Mouse (Mus musculus) limb, embryonic 12.5 days (tissue): ENCODE results near the gene Map1b. TPM values are rescaled to one million over a fixed set of nuclear protein-coding genes. Genes with fewer than 3 reads are reported as not detected.
A peak's percentile ranks its signal among the peaks of the same experiment; 100 is the strongest.

ENCODE experiments used
- ATAC-seq: fragments of 200-750 bp; cut with Nextera tagmentation; 2 replicates; pipeline ENCODE4 v1.8.0; 2017; ENCODE audit warnings: low read depth, moderate TSS enrichment; ENCODE audit not compliant: insufficient number of reproducible peaks, insufficient read depth, low FRiP score, low TSS enrichment
- H3K27ac ChIP-seq: fragments of 300-500 bp; sonication (generic); 2 replicates; pipeline ENCODE4 v1.5.1; 2016; ENCODE audit warnings: mild to moderate bottlenecking, moderate library complexity
- H3K27me3 ChIP-seq: fragments of 300-500 bp; sonication (generic); 2 replicates; pipeline ENCODE4 v1.6.1; 2016; ENCODE audit warnings: mild to moderate bottlenecking, moderate library complexity
- H3K36me3 ChIP-seq: fragments of 300-500 bp; sonication (generic); 2 replicates; pipeline ENCODE4 v1.6.1; 2016; ENCODE audit warnings: mild to moderate bottlenecking, moderate library complexity
- H3K4me1 ChIP-seq: fragments of 300-500 bp; sonication (generic); replicated peaks from 2 replicates; pipeline ENCODE4 v1.6.1; 2016
- H3K4me2 ChIP-seq: fragments of 300-500 bp; sonication (generic); 2 replicates; pipeline ENCODE4 v1.6.1; 2016; ENCODE audit warnings: mild to moderate bottlenecking, moderate library complexity
- H3K4me3 ChIP-seq: fragments of 300-500 bp; sonication (generic); replicated peaks from 2 replicates; pipeline ENCODE4 v1.5.1; 2016; ENCODE audit warnings: mild to moderate bottlenecking
- H3K9ac ChIP-seq: fragments of 300-500 bp; sonication (generic); replicated peaks from 2 replicates; pipeline ENCODE4 v1.6.1; 2016; ENCODE audit warnings: mild to moderate bottlenecking, moderate library complexity
- H3K9me3 ChIP-seq: fragments of 300-500 bp; sonication (generic); 2 replicates; pipeline ENCODE4 v1.6.1; 2016; ENCODE audit warnings: mild to moderate bottlenecking, moderate library complexity
- WGBS: fragments of 180-500 bp; shearing (Covaris S2); methylation state at CpG from one replicate; pipeline ENCODE4 v1.1.7; 2016; 5-methylcytosine and 5-hydroxymethylcytosine counted together
- polyA plus RNA-seq: library from polyadenylated mRNA; unstranded; fragments of >200 nt; fragmentation: Nextera tagmentation; extraction: Ambion mirVana; gene quantifications from 2 replicates; pipeline ENCODE4 v1.2.1, GENCODE M21; 2016

The Map1b gene
- polyA plus RNA-seq, 1 experiment from 2014 or later = 137 TPM

- Histone ChIP-seq H3K27ac (no peak overlapping the region), H3K9me3 (no peaks in the 10 kb centered on the region), H3K27me3 (no peaks in the 10 kb centered on the region), H3K4me2 (no peak overlapping the region), H3K4me1 (peaks cover 31% of the 10 kb centered on the region), H3K4me3 (no peak overlapping the region), H3K36me3 (peaks cover 15% of the 10 kb centered on the region), H3K9ac (no peak overlapping the region)
- WGBS = 77% methylated on average over 7 of the region's 7 CpGs
- no peak for ATAC-seq
These were observed 119.1 kb downstream of the Map1b start for GRCm38 (mm10) chr13:99397228-99397627.

DNA sequence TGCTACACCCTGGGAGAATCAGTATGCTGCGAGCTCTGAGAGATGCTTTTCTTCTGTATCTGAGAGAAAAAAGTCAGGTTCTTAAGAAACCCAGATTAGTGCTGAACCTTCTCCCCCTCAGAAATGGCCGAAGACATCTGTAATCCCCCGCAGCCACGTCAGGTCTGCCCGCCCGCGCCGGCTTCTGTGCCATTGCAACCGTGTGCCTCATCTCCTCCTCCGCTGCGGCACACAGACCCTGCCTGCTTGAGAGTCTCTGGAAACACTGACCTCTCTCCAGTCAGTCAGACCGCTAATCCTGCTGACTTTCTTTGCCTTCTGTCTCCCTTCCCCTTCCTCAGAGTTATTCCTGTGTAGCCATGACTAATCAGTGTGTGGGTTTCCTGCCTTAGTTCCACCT lies 120.8 kb downstream of the Map1b start:
- H3K4me2 ChIP-seq = no peak overlapping the region
- peaks cover 13% of the 10 kb centered on the region for H3K36me3 ChIP-seq
- 75% methylated on average over 12 of the region's 12 CpGs for WGBS
- ATAC-seq = no peak
- peak overlapping the region; percentile 37; the same call in 1 of the 2 replicates for H3K27ac ChIP-seq
- H3K4me1 ChIP-seq = peaks cover 28% of the 10 kb centered on the region
- no peaks in the 10 kb centered on the region for H3K27me3 ChIP-seq
- no peaks in the 10 kb centered on the region for H3K9me3 ChIP-seq
- no peak overlapping the region for H3K4me3 ChIP-seq
- H3K9ac ChIP-seq = no peak overlapping the region

DNA sequence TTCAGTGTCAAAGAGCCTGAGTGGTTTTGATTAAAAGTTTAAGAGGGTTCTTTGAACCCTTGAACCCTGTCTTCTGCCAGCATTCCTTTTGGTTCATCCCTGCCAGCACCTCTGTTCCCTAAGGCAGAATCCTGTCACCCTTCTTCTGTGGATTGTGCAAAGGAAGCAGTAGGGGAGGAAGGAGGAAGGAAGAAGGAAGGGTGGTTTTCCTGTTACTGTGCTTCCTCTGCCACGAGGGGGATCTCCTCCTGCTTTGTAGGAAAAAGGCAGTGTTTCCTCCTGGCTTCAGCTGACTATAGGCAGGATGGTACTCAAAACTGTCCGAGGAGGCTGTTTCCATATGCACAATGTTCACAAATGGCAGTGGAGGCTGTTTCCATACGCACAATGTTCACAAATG lies 121.6 kb downstream of the Map1b start:
- H3K4me1 ChIP-seq = peaks cover 28% of the 10 kb centered on the region
- no peak overlapping the region for H3K9ac ChIP-seq
- no peaks in the 10 kb centered on the region for H3K27me3 ChIP-seq
- no peaks in the 10 kb centered on the region for H3K9me3 ChIP-seq
- ATAC-seq = no peak
- WGBS = 73% methylated on average over 3 of the region's 3 CpGs
- H3K27ac ChIP-seq = no peak overlapping the region; the same call in 1 of the 2 replicates
- H3K4me3 ChIP-seq = no peak overlapping the region
- peaks cover 13% of the 10 kb centered on the region for H3K36me3 ChIP-seq
- no peak overlapping the region for H3K4me2 ChIP-seq

- WGBS = 84% methylated on average over 3 of the region's 3 CpGs
- no peak overlapping the region for H3K9ac ChIP-seq
- no peaks in the 10 kb centered on the region for H3K9me3 ChIP-seq
- no peak overlapping the region for H3K27ac ChIP-seq
- H3K4me2 ChIP-seq = no peak overlapping the region
- no peak for ATAC-seq
- peaks cover 13% of the 10 kb centered on the region for H3K36me3 ChIP-seq
- no peak overlapping the region for H3K4me3 ChIP-seq
- H3K27me3 ChIP-seq = no peaks in the 10 kb centered on the region
- peaks cover 16% of the 10 kb centered on the region for H3K4me1 ChIP-seq
These were observed 123.2 kb downstream of the Map1b start for GRCm38 (mm10) chr13:99393128-99393527.

- Histone ChIP-seq H3K4me2 (no peak overlapping the region), H3K4me1 (peaks cover 20% of the 10 kb centered on the region), H3K4me3 (no peak overlapping the region), H3K27ac (no peak overlapping the region), H3K36me3 (peaks cover 13% of the 10 kb centered on the region), H3K9me3 (no peaks in the 10 kb centered on the region), H3K9ac (no peak overlapping the region), H3K27me3 (no peaks in the 10 kb centered on the region)
- ATAC-seq = no peak
- 86% methylated on average over 3 of the region's 3 CpGs for WGBS
These were observed 124.9 kb downstream of the Map1b start for GRCm38 (mm10) chr13:99391417-99391816.

DNA sequence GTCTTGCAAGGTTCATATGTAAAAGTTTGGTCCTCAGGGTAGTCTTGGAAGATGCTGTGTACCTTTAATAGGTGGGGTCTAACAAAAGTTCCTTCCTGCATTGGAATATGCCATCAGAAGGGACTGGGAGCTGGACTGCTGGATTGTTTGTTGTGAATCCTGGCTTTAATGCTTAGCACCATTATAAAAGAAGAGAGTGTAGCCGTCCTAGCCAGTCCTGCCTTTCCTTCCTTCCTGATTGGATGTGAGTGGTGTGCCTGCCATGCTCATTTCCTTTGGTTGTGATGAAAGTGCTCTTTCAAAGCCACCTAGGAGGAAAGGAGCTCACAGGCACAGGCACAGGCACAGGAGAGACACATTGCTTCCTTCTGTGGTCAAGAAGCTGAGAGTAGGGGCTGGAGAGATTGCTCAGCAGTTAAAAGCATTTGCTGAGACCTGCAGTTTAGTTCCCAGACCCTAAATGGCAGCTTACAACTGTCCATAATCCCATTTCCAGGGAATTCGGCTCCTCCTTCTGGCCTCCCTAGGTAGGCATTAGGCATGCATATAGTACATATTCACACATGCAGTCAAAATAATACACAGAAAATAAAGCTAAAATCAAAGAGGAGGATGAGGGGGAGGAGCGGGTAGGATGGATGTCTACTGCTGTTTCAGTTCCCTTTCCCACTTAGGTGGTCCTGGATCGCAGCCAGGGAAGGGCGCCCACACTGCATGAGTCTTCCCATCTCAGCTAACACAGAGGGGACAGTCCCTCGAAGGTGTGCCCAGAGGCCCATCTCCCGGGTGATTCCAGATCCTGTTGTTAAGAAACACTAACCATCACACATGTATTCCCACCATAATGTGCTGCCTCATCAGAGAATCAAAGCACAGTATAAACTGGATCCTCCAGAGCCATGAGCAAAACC lies 128.2 kb downstream of the Map1b start:
- no peaks in the 10 kb centered on the region for H3K27me3 ChIP-seq

GRCm38 (mm10) chr13:99386341-99386740 lies 130.0 kb downstream of the Map1b start:
- Histone ChIP-seq H3K4me3 (no peak overlapping the region), H3K27me3 (no peaks in the 10 kb centered on the region), H3K9me3 (no peaks in the 10 kb centered on the region), H3K9ac (no peak overlapping the region), H3K4me1 (peaks cover 15% of the 10 kb centered on the region), H3K27ac (no peak overlapping the region), H3K36me3 (peaks cover 12% of the 10 kb centered on the region), H3K4me2 (no peak overlapping the region)
- no peak for ATAC-seq
- 89% methylated on average over 7 of the region's 7 CpGs for WGBS

More for the DNA sequence above, 128.2 kb downstream of the Map1b start:
- no peak overlapping the region for H3K9ac ChIP-seq
- H3K4me3 ChIP-seq = no peak overlapping the region
- 71% methylated on average over 7 of the region's 7 CpGs for WGBS
- ATAC-seq = no peak
- H3K27ac ChIP-seq = no peak overlapping the region
- no peak overlapping the region for H3K4me2 ChIP-seq
- H3K4me1 ChIP-seq = peaks cover 15% of the 10 kb centered on the region
- peaks cover 10% of the 10 kb centered on the region for H3K36me3 ChIP-seq
- no peaks in the 10 kb centered on the region for H3K9me3 ChIP-seq

DNA sequence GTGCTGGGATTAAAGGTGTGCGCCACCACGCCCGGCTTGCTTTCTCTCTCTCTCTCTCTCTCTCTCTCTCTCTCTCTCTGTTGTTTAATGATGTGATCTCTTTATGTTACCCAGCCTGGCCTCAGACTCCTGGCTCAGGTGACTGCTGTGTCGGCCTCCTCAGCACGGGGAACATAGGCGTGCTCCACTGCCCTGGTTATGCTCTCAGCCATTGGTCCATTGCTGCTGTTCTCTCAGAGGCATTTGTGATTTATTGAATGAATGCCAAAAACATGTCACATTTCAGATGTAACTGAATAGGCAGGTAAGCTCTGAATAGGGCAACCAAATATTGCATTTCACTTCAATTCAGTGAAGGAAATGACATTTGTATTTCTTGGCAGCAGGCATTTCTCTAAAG lies 130.4 kb downstream of the Map1b start:
- Histone ChIP-seq H3K27me3 (no peaks in the 10 kb centered on the region), H3K4me1 (peaks cover 15% of the 10 kb centered on the region), H3K36me3 (peaks cover 13% of the 10 kb centered on the region), H3K4me3 (no peak overlapping the region), H3K4me2 (no peak overlapping the region), H3K9me3 (no peaks in the 10 kb centered on the region), H3K9ac (no peak overlapping the region), H3K27ac (no peak overlapping the region)
- WGBS = 90% methylated on average over 6 of the region's 6 CpGs
- no peak for ATAC-seq

GRCm38 (mm10) chr13:99384555-99385203 lies 131.7 kb downstream of the Map1b start:
- Histone ChIP-seq H3K4me1 (peaks cover 15% of the 10 kb centered on the region), H3K9ac (no peak overlapping the region), H3K27ac (no peak overlapping the region), H3K36me3 (peaks cover 3% of the 10 kb centered on the region), H3K9me3 (no peaks in the 10 kb centered on the region), H3K4me2 (no peak overlapping the region), H3K27me3 (no peaks in the 10 kb centered on the region), H3K4me3 (no peak overlapping the region)
- 85% methylated on average over 7 of the region's 7 CpGs for WGBS
- no peak for ATAC-seq

DNA sequence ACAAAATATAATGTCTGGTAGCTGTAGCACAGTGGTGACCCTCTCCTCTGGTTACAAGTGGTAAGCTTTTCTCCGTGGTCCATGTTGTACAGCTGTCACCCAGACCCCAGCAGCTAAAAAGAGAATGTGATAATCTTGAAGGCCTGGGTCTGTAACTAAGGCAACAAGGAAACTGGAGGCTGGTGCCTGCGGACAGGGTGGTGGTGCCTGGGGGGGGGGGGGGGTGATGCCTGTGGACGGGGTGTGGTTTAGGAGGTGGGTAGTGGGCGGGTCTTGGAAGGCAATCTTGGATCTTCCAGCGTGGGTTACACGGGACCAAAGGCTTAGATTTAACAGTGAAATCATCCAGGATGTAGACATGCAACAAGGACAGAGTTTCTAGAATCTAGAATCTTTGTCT lies 134.0 kb downstream of the Map1b start:
- no peak overlapping the region for H3K9ac ChIP-seq
- ATAC-seq = no peak
- no peak overlapping the region for H3K4me2 ChIP-seq
- WGBS = 66% methylated on average over 6 of the region's 6 CpGs
- no peaks in the 10 kb centered on the region for H3K9me3 ChIP-seq
- no peaks in the 10 kb centered on the region for H3K27me3 ChIP-seq
- no peak overlapping the region for H3K4me3 ChIP-seq
- H3K27ac ChIP-seq = no peak overlapping the region
- H3K36me3 ChIP-seq = peaks cover 8% of the 10 kb centered on the region
- peaks cover 7% of the 10 kb centered on the region; the same call in 1 of the 2 replicates for H3K4me1 ChIP-seq

GRCm38 (mm10) chr13:99378223-99378622 lies 138.1 kb downstream of the Map1b start:
- H3K4me2 ChIP-seq = no peak overlapping the region
- no peaks in the 10 kb centered on the region for H3K9me3 ChIP-seq
- H3K27me3 ChIP-seq = no peaks in the 10 kb centered on the region
- peaks cover 17% of the 10 kb centered on the region; the same call in 1 of the 2 replicates for H3K36me3 ChIP-seq
- peaks cover 12% of the 10 kb centered on the region; the same call in 1 of the 2 replicates for H3K4me1 ChIP-seq
- H3K27ac ChIP-seq = no peak overlapping the region
- no peak for ATAC-seq
- 93% methylated on average over 1 of the region's 1 CpGs for WGBS
- H3K4me3 ChIP-seq = no peak overlapping the region
- H3K9ac ChIP-seq = no peak overlapping the region
